Mouse (Mus musculus) c-Kit-positive CD71-positive TER-119-negative erythroid progenitor cells, embryonic 14.5 days (primary cell): ENCODE results near the gene C530008M17Rik.
A peak's percentile ranks its signal among the peaks of the same experiment; 100 is the strongest.

Experiments
- DNase-seq: peaks from one replicate; pipeline ENCODE4 v3.0.0-alpha.2; 2013; ENCODE audit warnings: low read depth

The C530008M17Rik gene

GRCm38 (mm10) chr5:76665421-76665820, 9.1 kb downstream of the C530008M17Rik start:
- DNase-seq = no peak

GRCm38 (mm10) chr5:76666026-76666756, 9.9 kb downstream of the C530008M17Rik start:
- no peak for DNase-seq

DNA sequence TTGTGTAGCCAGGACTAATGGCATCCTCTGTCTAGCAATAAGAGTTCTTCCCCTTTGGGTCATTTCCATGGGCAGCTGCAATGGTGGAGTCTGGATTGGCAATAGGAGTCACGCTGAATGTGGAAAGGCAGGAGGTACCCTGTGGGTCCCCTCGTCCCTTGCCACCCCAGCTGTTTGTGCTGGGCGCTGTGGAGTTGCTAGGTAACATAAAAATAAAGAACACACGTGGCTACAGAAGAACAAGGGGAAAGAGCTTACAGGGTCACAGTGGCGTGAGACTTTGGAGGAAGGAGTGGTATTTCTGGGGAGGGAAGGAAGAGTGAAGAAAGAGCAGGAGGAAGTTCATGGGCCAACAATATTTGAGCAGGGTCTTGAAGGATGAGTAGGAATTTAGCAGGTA, 11.8 kb downstream of the C530008M17Rik start:
- DNase-seq = no peak

- DNase-seq = no peak
Observed at GRCm38 (mm10) chr5:76668547-76668946, 12.2 kb downstream of the C530008M17Rik start.

GRCm38 (mm10) chr5:76670183-76670582, 13.9 kb downstream of the C530008M17Rik start:
- no peak for DNase-seq

DNA sequence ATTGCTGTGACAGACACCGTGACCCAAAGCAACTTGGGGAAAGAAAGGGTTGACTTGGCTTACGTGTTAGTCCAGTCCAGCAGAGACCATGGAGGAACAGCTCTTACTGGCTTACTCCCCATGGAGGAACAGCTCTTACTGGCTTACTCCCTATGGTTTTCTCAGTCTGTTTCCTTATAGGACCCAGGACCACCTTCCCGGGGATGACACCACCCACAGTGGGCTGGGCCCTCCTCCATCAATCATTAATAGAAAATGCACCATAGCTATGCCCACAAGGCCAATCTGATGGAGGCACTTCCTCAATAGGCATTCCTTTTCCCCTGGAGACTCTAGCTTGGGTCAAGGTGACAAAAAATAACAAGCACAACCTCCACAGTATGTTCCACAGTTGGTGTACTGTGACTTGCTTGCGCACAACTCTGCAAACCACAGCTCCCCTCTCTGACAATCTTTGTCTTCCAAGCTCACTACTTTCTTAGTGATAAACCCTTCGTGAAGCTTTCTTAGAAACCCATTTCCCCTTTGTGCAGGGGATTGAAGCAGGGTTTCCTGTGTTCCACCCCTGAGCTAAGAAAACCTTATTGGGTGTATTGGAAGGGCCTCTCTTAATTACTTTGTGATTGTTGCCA, 17.8 kb downstream of the C530008M17Rik start:
- no peak for DNase-seq

- DNase-seq = no peak
Observed at GRCm38 (mm10) chr5:76675369-76675768, 19.1 kb downstream of the C530008M17Rik start.

- DNase-seq = no peak
Observed at GRCm38 (mm10) chr5:76680959-76681358, 24.6 kb downstream of the C530008M17Rik start.

DNA sequence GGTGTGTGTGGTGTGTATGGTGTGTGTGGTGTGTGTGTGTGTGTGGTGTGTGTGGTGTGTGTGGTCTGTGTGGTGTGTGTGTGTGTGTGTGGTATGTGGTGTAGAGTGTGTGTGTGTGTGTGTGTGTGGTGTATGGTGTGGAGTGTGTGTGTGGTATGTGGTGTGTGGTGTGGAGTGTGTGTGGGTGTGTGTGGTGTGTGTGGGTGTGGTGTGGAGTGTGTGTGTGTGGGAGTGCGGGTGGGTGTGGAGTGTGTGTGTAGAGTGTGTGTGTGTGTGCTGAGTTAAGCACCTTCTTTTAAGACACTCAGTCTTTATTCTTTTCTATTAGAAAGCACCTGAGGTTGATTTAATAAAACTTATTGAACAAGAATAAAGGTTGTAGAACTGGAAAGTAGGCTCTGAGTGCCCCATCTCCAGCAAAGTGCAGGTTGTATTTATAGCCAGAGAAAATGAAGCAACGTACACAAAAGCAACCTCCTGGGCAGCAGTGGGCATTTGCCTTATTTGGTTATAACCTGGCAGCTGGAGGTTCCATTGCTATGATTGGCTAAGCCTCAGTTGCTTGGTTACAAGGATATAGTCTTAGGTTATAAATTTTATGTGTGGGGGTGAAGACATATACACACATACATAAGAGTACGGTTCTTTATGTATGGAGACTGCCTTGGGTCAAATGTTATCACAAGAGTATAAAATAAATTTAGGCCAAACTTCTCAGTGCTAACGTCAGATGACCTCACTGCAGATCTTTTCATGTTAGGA, 25.8 kb downstream of the C530008M17Rik start:
- no peak for DNase-seq

DNA sequence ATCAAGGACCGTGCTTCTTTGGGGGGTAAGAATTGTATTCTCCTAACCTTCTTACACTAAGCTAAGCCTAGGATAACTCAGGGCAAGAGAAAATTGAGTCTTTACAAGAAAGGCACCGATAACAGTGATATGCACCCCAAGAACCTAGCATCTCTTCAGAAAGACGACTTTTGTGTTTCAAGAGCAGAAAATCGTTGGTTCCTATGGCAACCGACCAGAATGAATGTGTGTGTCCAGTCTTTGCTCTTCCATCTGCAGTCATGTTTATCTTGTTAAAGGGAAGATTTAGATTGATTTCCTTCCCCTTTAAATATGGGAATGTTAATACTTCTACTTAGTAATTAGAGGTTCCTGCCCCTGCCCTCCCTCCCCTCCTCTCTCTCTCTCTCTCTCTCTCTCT, 27.1 kb downstream of the C530008M17Rik start:
- no peak for DNase-seq

- peak; percentile 64 for DNase-seq
Observed at GRCm38 (mm10) chr5:76684658-76685605, 28.6 kb downstream of the C530008M17Rik start.

DNA sequence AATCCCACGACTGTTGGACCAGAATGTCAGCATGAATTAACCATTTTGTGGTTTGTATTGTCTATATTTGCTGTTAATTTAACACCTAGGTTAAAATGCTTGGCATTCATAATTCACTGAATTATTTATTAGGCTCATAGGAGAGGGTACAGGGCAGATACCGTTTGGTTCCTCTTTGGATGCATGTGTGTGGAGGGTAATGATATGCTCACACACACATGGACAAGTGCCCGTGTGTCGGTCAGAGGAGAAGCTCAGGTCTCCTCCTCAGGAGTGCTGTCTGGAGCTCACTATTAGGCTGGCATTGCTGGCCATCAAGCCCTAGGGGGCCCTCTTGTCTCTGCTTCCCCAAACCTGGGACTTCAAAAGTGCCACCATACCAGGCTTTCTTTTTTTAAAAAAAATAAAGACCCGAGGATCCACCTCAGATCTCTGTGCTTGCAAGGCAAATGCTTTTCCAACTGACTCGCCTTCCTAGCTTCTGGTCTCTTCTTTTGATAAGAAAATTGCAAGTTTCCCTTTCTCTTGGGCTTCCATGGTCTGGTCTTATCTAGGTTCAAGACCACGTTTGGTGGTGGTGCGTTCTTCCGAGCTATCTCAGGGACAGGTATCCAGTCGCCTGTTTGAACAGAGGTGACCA, 31.8 kb downstream of the C530008M17Rik start:
- DNase-seq = no peak

GRCm38 (mm10) chr5:76688643-76689042, 32.3 kb downstream of the C530008M17Rik start:
- DNase-seq = no peak

- no peak for DNase-seq
Observed at GRCm38 (mm10) chr5:76690177-76690593, 33.9 kb downstream of the C530008M17Rik start.

- no peak for DNase-seq
Observed at GRCm38 (mm10) chr5:76691251-76691650, 34.9 kb downstream of the C530008M17Rik start.

- DNase-seq = no peak
Observed at GRCm38 (mm10) chr5:76691706-76692424, 35.6 kb downstream of the C530008M17Rik start.

DNA sequence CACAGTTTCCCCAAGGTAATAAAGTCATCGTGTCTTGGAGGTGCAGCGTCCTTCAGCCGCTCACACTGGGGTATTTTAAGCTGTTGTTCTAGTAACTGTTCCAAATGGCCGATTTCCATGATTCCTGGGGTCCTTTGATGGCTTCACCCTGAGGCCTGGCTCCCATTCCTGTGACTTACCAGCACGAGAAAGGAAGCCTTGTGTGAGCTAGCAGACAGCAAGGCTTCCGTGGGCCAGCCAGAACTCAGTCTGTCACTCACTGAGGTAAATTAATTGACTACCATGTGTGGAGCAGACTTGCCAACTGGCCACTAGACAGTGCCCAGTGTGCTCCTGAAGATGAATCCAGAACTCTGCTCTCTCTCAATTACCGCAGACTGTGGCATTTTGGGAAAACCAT, 41.2 kb downstream of the C530008M17Rik start:
- DNase-seq = no peak

GRCm38 (mm10) chr5:76698187-76698586, 41.9 kb downstream of the C530008M17Rik start:
- DNase-seq = no peak

GRCm38 (mm10) chr5:76701127-76701853, 45.0 kb downstream of the C530008M17Rik start:
- DNase-seq = no peak

- no peak for DNase-seq
Observed at GRCm38 (mm10) chr5:76702104-76702503, 45.8 kb downstream of the C530008M17Rik start.
